Mouse (Mus musculus) myocyte (in vitro differentiated cells): ENCODE results near the gene Gcm1.

ENCODE experiments used
- CEBPB ChIP-seq: IDR thresholded peaks from 2 replicates; pipeline ENCODE4 v1.6.1; 2011; ENCODE audit warnings: mild to moderate bottlenecking, moderate library complexity; ENCODE audit not compliant: poor library complexity, insufficient read depth, severe bottlenecking
- POLR2A ChIP-seq: IDR thresholded peaks from one replicate; pipeline ENCODE4 v1.6.1; 2011; ENCODE audit warnings: low read depth, mild to moderate bottlenecking, control low read depth, moderate library complexity; ENCODE audit not compliant: insufficient read length
- TCF3 ChIP-seq: IDR thresholded peaks from one replicate; pipeline ENCODE4 v1.6.1; 2011; ENCODE audit warnings: low read depth, control low read depth; ENCODE audit not compliant: insufficient read length

- TF ChIP-seq CEBPB (no peak), TCF3 (no peak), POLR2A (no peak)
Observed at GRCm38 (mm10) chr9:78109656-78110055, 57.9 kb downstream of the Gcm1 start.
